Mouse (Mus musculus): ENCODE results near the gene Tdpoz5.
"Not testable (repeated sequence)": the region's sequence is repeated elsewhere in the genome, so short reads cannot be mapped to it uniquely, and the experiment has no call there.

Tdpoz5 gene

DNA sequence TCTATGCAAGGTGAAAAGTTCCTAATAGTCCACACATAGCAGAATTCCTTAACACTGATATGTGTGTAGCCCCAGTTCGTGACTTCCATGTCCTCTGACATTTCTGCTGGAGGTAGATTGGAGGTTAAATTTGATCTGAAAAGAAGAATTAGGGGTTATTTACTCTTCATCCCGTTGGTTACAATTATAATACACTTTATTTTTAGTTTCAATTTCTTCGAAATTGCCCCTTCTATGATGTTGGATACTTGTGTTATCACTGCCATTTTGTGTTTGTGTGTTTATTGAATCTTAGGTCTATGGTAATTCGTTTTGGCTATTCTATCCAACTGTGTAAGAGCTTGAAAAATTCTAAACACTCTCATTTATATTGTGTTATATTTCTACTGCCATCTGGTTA lies at the start of gene Tdpoz5:
Tdpoz5 (minus strand) TSS at position 101 of the 400 bp plus-strand sequence.
- DNase-seq (ENCODE audit: low read depth, low spot score): not testable (repeated sequence)

DNA sequence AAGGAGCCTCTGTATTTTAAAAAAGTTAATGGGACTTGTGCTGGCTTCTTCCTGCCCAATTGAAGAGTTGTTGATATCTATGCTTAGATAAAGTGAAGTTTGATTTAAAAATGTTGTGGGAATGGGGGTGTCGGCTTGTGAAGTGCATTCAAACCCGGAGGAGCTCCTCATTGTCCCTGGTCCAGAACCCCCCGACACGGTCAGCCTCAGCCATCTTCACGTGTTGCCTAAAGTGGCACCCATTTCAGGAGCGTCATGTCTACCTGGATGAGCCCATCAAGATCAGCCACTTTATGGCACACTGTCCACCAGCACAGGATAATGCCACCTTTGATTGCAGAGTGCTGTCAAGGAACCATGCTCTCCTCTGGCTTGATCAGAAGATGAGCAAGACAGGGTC lies 7.8 kb upstream of the Tdpoz5 start:
- not testable (repeated sequence) for DNase-seq (ENCODE audit: low read depth, low spot score)

DNA sequence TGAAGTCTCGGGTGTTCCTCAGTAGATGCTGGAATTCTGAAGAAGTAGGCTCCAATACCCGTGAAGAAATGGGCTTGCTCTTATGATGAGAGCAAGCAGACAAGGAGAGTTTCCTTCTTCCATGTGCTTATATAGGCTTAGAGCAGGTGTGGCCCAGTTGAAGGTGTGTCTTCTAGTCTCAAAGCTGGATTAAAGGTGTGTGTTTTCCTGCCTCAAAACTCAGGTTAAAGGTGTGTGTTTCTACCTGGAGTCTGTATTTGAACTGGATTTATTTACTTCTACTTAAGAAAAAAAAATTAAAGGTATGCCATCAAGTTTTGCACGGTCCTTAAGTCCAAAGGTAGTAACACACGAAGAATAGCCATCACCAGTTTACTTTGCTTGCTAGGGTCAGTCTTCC lies 17.7 kb downstream of the Tdpoz5 start, which contains the start of gene Gm9117:
Gm9117 (minus strand) TSS at position 101 of the 400 bp plus-strand sequence.
- DNase-seq (ENCODE audit: low read depth, low spot score): not testable (repeated sequence)

DNA sequence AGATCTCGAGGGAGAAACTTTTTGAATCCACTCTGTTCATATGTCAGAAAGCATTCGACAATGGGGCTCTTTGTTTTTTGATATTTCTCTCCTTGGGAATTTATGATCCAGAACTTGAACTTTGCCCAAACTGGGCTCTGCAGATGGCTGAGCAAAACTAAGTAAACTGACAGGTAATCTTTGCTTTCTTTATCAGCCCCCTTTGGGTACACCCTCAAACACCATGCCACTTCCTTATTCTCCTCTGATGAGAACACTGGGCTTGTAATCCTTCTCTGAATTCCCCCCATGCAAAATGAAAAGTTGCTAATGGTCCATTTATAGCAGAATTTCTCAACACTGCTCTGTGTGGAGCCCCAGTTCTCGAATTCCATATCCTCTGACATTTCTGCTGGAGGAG lies 22.7 kb downstream of the Tdpoz5 start:
- DNase-seq (ENCODE audit: low read depth, low spot score): not testable (repeated sequence)

Data from embryo, embryonic 11.5 days (tissue).